In genomic region chr5:34941710-34942470, GRCm38 (mm10) we compare ENCODE assay signal across 20 mouse cellular contexts. TPM values are rescaled to one million over a fixed set of nuclear protein-coding genes. Genes with fewer than 3 reads are reported as not detected.
DNase-seq lines count a peak whose midpoint lies in the region; ATAC-seq and TF ChIP-seq lines count a peak whose summit lies in the region.
"Had no signal": no experiment of that assay in that cellular context is flagged by ENCODE, and none has a peak within 500 bp of the region (broad histone marks: within the 10 kb centered on the region; RNA-seq: fewer than 3 reads in every experiment).

No protein-coding gene starts in this region.

- no peaks in the 10 kb centered on the region for H3K27me3 ChIP-seq in neural tube, embryonic 12.5 days (replicated peaks)
- H3K27me3 ChIP-seq in neural tube, embryonic 15.5 days (replicated peaks): no peaks in the 10 kb centered on the region
- no peaks in the 10 kb centered on the region for H3K27me3 ChIP-seq in forebrain, embryonic 15.5 days
- H3K27me3 ChIP-seq in hindbrain, postnatal 0 days (ENCODE audit: insufficient read depth, low read length): no peaks in the 10 kb centered on the region
- H3K27me3 ChIP-seq in neural tube, embryonic 13.5 days: no peaks in the 10 kb centered on the region
- H3K27me3 ChIP-seq: embryonic facial prominence, embryonic 13.5 days; heart, embryonic 12.5 days; limb, embryonic 12.5 days had no signal

- H3K27ac ChIP-seq in neural tube, embryonic 12.5 days: peak overlapping the region; percentile 12; the same call in 1 of the 2 replicates
- H3K27ac ChIP-seq in neural tube, embryonic 15.5 days (replicated peaks): no peak overlapping the region; the same call in 1 of the 2 replicates
- H3K27ac ChIP-seq in forebrain, embryonic 15.5 days (replicated peaks): 0 out of 2 replicates have a peak overlapping the region, but pooled peaks have one; percentile 11
- no peak overlapping the region for H3K27ac ChIP-seq in hindbrain, postnatal 0 days
- peak overlapping the region; percentile 10 for H3K27ac ChIP-seq in neural tube, embryonic 13.5 days (replicated peaks)
- H3K27ac ChIP-seq: embryonic facial prominence, embryonic 13.5 days; layer of hippocampus, adult 2 months; left cerebral cortex, adult 2 months; limb, embryonic 12.5 days; liver, embryonic 13.5 days had no signal

- no peak overlapping the region for H3K4me3 ChIP-seq in neural tube, embryonic 12.5 days
- no peak overlapping the region for H3K4me3 ChIP-seq in neural tube, embryonic 15.5 days (replicated peaks)
- H3K4me3 ChIP-seq in forebrain, embryonic 15.5 days: no peak overlapping the region
- no peak overlapping the region for H3K4me3 ChIP-seq in hindbrain, postnatal 0 days (ENCODE audit: low read length)
- no peak overlapping the region for H3K4me3 ChIP-seq in neural tube, embryonic 13.5 days
- H3K4me3 ChIP-seq: embryonic facial prominence, embryonic 13.5 days; heart, embryonic 12.5 days; layer of hippocampus, adult 2 months; left cerebral cortex, adult 2 months; limb, embryonic 12.5 days; liver, embryonic 13.5 days had no signal

- DNase-seq in hindbrain, postnatal 0 days (ENCODE audit: low spot score): peak; percentile 29
- DNase-seq in adrenal gland, postnatal 4 days (ENCODE audit: low spot score in 2 of 2): no peak
- DNase-seq in adrenal gland, adult 2 months: no peak
- DNase-seq in urinary bladder, postnatal 10 days (ENCODE audit: low spot score): no peak
- DNase-seq: adrenal gland, postnatal 25 days; B cell, adult 2 months; cerebellum, postnatal 10 days; heart, postnatal 4 days; liver, embryonic 13.5 days; right cerebral cortex, postnatal 25 days had no signal

- no peaks in the 10 kb centered on the region for H3K36me3 ChIP-seq in neural tube, embryonic 12.5 days
- H3K36me3 ChIP-seq in neural tube, embryonic 15.5 days: no peaks in the 10 kb centered on the region
- H3K36me3 ChIP-seq in forebrain, embryonic 15.5 days: no peaks in the 10 kb centered on the region
- no peaks in the 10 kb centered on the region for H3K36me3 ChIP-seq in hindbrain, postnatal 0 days (ENCODE audit: insufficient read depth, low read length)
- H3K36me3 ChIP-seq in neural tube, embryonic 13.5 days: no peaks in the 10 kb centered on the region
- H3K36me3 ChIP-seq: embryonic facial prominence, embryonic 13.5 days; heart, embryonic 12.5 days; limb, embryonic 12.5 days; liver, embryonic 13.5 days had no signal

- no peak for TF ChIP-seq CTCF in hindbrain, postnatal 0 days (IDR thresholded peaks at IDR 0.05; ENCODE audit: low read depth)

- no peaks in the 10 kb centered on the region for H3K9me3 ChIP-seq in neural tube, embryonic 12.5 days
- no peaks in the 10 kb centered on the region for H3K9me3 ChIP-seq in neural tube, embryonic 15.5 days (replicated peaks)
- H3K9me3 ChIP-seq in forebrain, embryonic 15.5 days: no peaks in the 10 kb centered on the region
- no peaks in the 10 kb centered on the region for H3K9me3 ChIP-seq in hindbrain, postnatal 0 days (ENCODE audit: low read length)
- H3K9me3 ChIP-seq in neural tube, embryonic 13.5 days: no peaks in the 10 kb centered on the region
- H3K9me3 ChIP-seq: embryonic facial prominence, embryonic 13.5 days; heart, embryonic 12.5 days; limb, embryonic 12.5 days; liver, embryonic 13.5 days had no signal

- H3K4me2 ChIP-seq in neural tube, embryonic 12.5 days (replicated peaks): no peak overlapping the region
- H3K4me2 ChIP-seq in neural tube, embryonic 15.5 days: no peak overlapping the region
- H3K4me2 ChIP-seq in forebrain, embryonic 15.5 days (replicated peaks): no peak overlapping the region
- H3K4me2 ChIP-seq in hindbrain, postnatal 0 days (ENCODE audit: low read depth, low read length): no peak overlapping the region
- no peak overlapping the region for H3K4me2 ChIP-seq in neural tube, embryonic 13.5 days
- H3K4me2 ChIP-seq: embryonic facial prominence, embryonic 13.5 days; heart, embryonic 12.5 days; limb, embryonic 12.5 days; liver, embryonic 13.5 days had no signal

- no peak overlapping the region for H3K9ac ChIP-seq in neural tube, embryonic 12.5 days
- no peak overlapping the region for H3K9ac ChIP-seq in neural tube, embryonic 15.5 days (replicated peaks)
- no peak overlapping the region for H3K9ac ChIP-seq in forebrain, embryonic 15.5 days (replicated peaks)
- H3K9ac ChIP-seq in hindbrain, postnatal 0 days (replicated peaks; ENCODE audit: low read length): no peak overlapping the region
- no peak overlapping the region for H3K9ac ChIP-seq in neural tube, embryonic 13.5 days
- H3K9ac ChIP-seq: embryonic facial prominence, embryonic 13.5 days; heart, embryonic 12.5 days; limb, embryonic 12.5 days; liver, embryonic 13.5 days had no signal

- ATAC-seq in neural tube, embryonic 12.5 days (ENCODE audit: low FRiP score, low read depth): peak; percentile 77
- no peak for ATAC-seq in neural tube, embryonic 15.5 days (ENCODE audit: low FRiP score)
- 0 out of 2 replicates have a peak, but pooled peaks have one; percentile 19 for ATAC-seq in forebrain, embryonic 15.5 days (replicated peaks)
- ATAC-seq in hindbrain, postnatal 0 days: no peak
- peak; percentile 45; the same call in 1 of the 2 replicates for ATAC-seq in neural tube, embryonic 13.5 days (ENCODE audit: low read depth)
- ATAC-seq: intestine, postnatal 0 days had no signal

- WGBS in neural tube, embryonic 12.5 days: 21% methylated on average over 10 of the region's 10 CpGs
- WGBS in neural tube, embryonic 15.5 days: 10% methylated on average over 10 of the region's 10 CpGs
- WGBS in forebrain, embryonic 15.5 days: 7% methylated on average over 10 of the region's 10 CpGs
- 12% methylated on average over 10 of the region's 10 CpGs for WGBS in hindbrain, postnatal 0 days
- WGBS in neural tube, embryonic 13.5 days: 17% methylated on average over 10 of the region's 10 CpGs

- H3K4me1 ChIP-seq in neural tube, embryonic 12.5 days: no peaks in the 10 kb centered on the region; the same call in 1 of the 2 replicates
- H3K4me1 ChIP-seq in neural tube, embryonic 15.5 days: peaks cover 10% of the 10 kb centered on the region; the same call in 1 of the 2 replicates
- H3K4me1 ChIP-seq in forebrain, embryonic 15.5 days: peaks cover 7% of the 10 kb centered on the region; the same call in 1 of the 2 replicates
- H3K4me1 ChIP-seq in hindbrain, postnatal 0 days (ENCODE audit: insufficient read depth, low read length): peaks cover 5% of the 10 kb centered on the region; the same call in 1 of the 2 replicates
- peaks cover 19% of the 10 kb centered on the region for H3K4me1 ChIP-seq in neural tube, embryonic 13.5 days (replicated peaks)
- H3K4me1 ChIP-seq: embryonic facial prominence, embryonic 13.5 days; heart, embryonic 12.5 days; limb, embryonic 12.5 days had no signal

RNA-seq across cellular contexts. Expression of gene Rgs12, which starts 7.4 kb away (rescaled TPM):
- polyA plus RNA-seq in neural tube, embryonic 12.5 days (2016; fragmentation: Nextera tagmentation; extraction: Ambion mirVana): 58.0 and 59.9 TPM in 2 replicates
- polyA plus RNA-seq in neural tube, embryonic 15.5 days (2015; fragmentation: Nextera tagmentation; extraction: Ambion mirVana): 32.9 and 33.9 TPM in 2 replicates
- polyA plus RNA-seq in forebrain, embryonic 15.5 days (2015; fragmentation: Nextera tagmentation; extraction: Ambion mirVana): 64.7 and 64.9 TPM in 2 replicates
- 57.9 and 62.5 TPM in 2 replicates for total RNA-seq in hindbrain, postnatal 0 days (2014; rRNA removed)
- polyA plus RNA-seq in hindbrain, postnatal 0 days (2015; fragmentation: Nextera tagmentation; extraction: Ambion mirVana): 32.3 and 35.1 TPM in 2 replicates
- polyA plus RNA-seq in neural tube, embryonic 13.5 days (2015; fragmentation: Nextera tagmentation; extraction: Ambion mirVana): 42.7 and 44.7 TPM in 2 replicates
- total RNA-seq in adrenal gland, postnatal 4 days (2021): 10 to 100 TPM; 57.1 to 64.9 TPM
- total RNA-seq in adrenal gland, adult 2 months (2021): 10 to 100 TPM; 15.0 to 25.8 TPM
- 34.7 and 39.2 TPM in 2 replicates for polyA plus RNA-seq in adrenal gland, adult 2 months (2012; rRNA removed)

RNA-seq across cellular contexts. Expression of gene Msantd1, which starts 34.1 kb away (rescaled TPM):
- 1.9 and 2.3 TPM in 2 replicates for polyA plus RNA-seq in neural tube, embryonic 12.5 days (2016; fragmentation: Nextera tagmentation; extraction: Ambion mirVana)
- polyA plus RNA-seq in neural tube, embryonic 15.5 days (2015; fragmentation: Nextera tagmentation; extraction: Ambion mirVana): 2.9 and 3.7 TPM in 2 replicates
- polyA plus RNA-seq in forebrain, embryonic 15.5 days (2015; fragmentation: Nextera tagmentation; extraction: Ambion mirVana): 5.6 and 5.8 TPM in 2 replicates
- 8.8 and 10.0 TPM in 2 replicates for total RNA-seq in hindbrain, postnatal 0 days (2014; rRNA removed)
- polyA plus RNA-seq in hindbrain, postnatal 0 days (2015; fragmentation: Nextera tagmentation; extraction: Ambion mirVana): 5.9 and 7.8 TPM in 2 replicates
- polyA plus RNA-seq in neural tube, embryonic 13.5 days (2015; fragmentation: Nextera tagmentation; extraction: Ambion mirVana): 1.8 and 2.3 TPM in 2 replicates
- 1 to 10 TPM; 1.9 to 2.9 TPM for total RNA-seq in adrenal gland, postnatal 4 days (2021)
- total RNA-seq in adrenal gland, adult 2 months (2021): 1 to 10 TPM in 1 of 2 experiments, under 1 TPM in 1; 0.45 to 2.6 TPM
- polyA plus RNA-seq in adrenal gland, adult 2 months (2012; rRNA removed): 3.6 and 4.0 TPM in 2 replicates

Comparison
In these comparisons a context has a peak if more than half of its experiments do, and no peak if none do; other contexts are left out.
1. ATAC-seq: peak in neural tube, embryonic 12.5 days (single experiment), forebrain, embryonic 15.5 days (single experiment) and neural tube, embryonic 13.5 days (single experiment); none in neural tube, embryonic 15.5 days (single experiment) and hindbrain, postnatal 0 days (single experiment).
2. H3K27ac ChIP-seq: peak in neural tube, embryonic 12.5 days (single experiment), forebrain, embryonic 15.5 days (single experiment) and neural tube, embryonic 13.5 days (single experiment); none in neural tube, embryonic 15.5 days (single experiment) and hindbrain, postnatal 0 days (single experiment).